Mouse (Mus musculus) bone marrow macrophage, adult 2 months (primary cell): ENCODE measurements at regions not wholly inside any gene's neighbourhood (a gene's known extent, or its start where the extent isn't known, plus 50 kb on each side); places are given as distances from the start of the nearest gene placed in this dataset.
"Not testable (repeated sequence)": the region's sequence is repeated elsewhere in the genome, so short reads cannot be mapped to it uniquely, and the experiment has no call there.

ENCODE experiments used
- CTCF ChIP-seq: IDR thresholded peaks from 2 replicates; pipeline ENCODE4 v1.5.1; 2012; ENCODE audit warnings: low read depth, mild to moderate bottlenecking, low read length, moderate library complexity
- POLR2A ChIP-seq: IDR thresholded peaks from 2 replicates; pipeline ENCODE4 v1.6.1; 2012; ENCODE audit warnings: mild to moderate bottlenecking, low read depth, low read length, borderline replicate concordance

- TF ChIP-seq CTCF, POLR2A: not testable (repeated sequence)
Observed at GRCm38 (mm10) chr19:8496561-8496960, 91.7 kb upstream of the Slc22a30 start.
